Mouse (Mus musculus) lung, adult 2 months (tissue): ENCODE measurements around the gene Zfp697.

Experiments used
- CTCF ChIP-seq: fragments of 200-500 bp; IDR thresholded peaks from 2 replicates; pipeline ENCODE4 v1.5.1; 2011; ENCODE audit warnings: mild to moderate bottlenecking, low read length, control low read depth; ENCODE audit not compliant: insufficient read depth
- POLR2A ChIP-seq: fragments of 200-500 bp; IDR thresholded peaks from 2 replicates; pipeline ENCODE4 v1.6.1; 2011; ENCODE audit warnings: low read depth, mild to moderate bottlenecking, control low read depth, low read length, borderline replicate concordance; ENCODE audit errors: extremely low read depth

DNA sequence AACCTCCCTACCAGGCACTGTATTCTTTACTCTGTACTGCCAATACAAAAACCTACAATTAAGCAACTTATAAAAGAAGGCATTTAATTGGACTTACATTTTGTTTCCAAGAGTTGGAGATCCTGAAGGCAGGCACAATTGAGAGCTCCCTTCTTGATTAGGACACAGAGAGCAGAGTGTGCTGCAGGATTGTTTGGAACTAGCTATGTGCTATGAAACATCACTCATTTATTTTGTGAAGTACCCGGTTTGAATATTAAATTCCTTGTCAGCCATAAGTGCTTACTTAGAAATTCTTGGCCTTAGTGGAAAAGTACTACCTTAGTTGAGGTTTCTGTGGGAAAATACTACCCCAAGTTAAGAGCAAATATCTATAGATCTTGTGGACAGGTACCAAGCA lies 342.1 kb downstream of the Zfp697 start, which contains the start of gene Hsd3b2:
- no peak for TF ChIP-seq POLR2A
- no peak for TF ChIP-seq CTCF
